Mouse (Mus musculus) liver, postnatal 0 days (tissue): ENCODE results near the gene Denr.

Experiments
- CTCF ChIP-seq: sonication (generic); IDR thresholded peaks from 2 replicates; pipeline ENCODE4 v1.5.1; 2016; ENCODE audit warnings: antibody characterized with exemption, low read depth
- EP300 ChIP-seq: IDR thresholded peaks from 2 replicates; pipeline ENCODE4 v1.6.1; 2016; ENCODE audit warnings: antibody characterized with exemption, low read depth, mild to moderate bottlenecking

- TF ChIP-seq CTCF = no peak
- no peak for TF ChIP-seq EP300
These were observed 9.6 kb upstream of the Denr start for GRCm38 (mm10) chr5:123897352-123897751.
